Mouse (Mus musculus): ENCODE data around the gene Prx.

GRCm38 (mm10) chr7:27530937-27531336 lies 31.8 kb downstream of the Prx start:
- TF ChIP-seq POLR2A (IDR thresholded peaks at IDR 0.05; ENCODE audit: insufficient read depth, low read depth, low read length) (no peak), CTCF (IDR thresholded peaks at IDR 0.05; ENCODE audit: insufficient read depth, low read depth, low read length) (no peak)
